1 mouse cellular context compared by ENCODE assay signal in genomic region chr3:90623435-90624071, GRCm38 (mm10).
TF ChIP-seq lines count a peak whose summit lies in the region.

No protein-coding gene starts in this region.

TF ChIP-seq in CH12.LX, 34 proteins besides CTCF, POLR2A, EP300 and RAD21:
- TF ChIP-seq MAX (IDR thresholded peaks at IDR 0.05; ENCODE audit: low read length) = no peak
- TF ChIP-seq SIN3A (IDR thresholded peaks at IDR 0.05; ENCODE audit: low read length) = 0 out of 2 replicates have a peak, but pooled peaks have one; percentile 36
